Mouse (Mus musculus) kidney, adult 2 months (tissue): ENCODE measurements around the gene Txnrd2.

ENCODE experiments used
- CTCF ChIP-seq: fragments of 200-500 bp; conservative IDR thresholded peaks from 2 replicates; pipeline ENCODE4 v1.5.1; 2011; ENCODE audit warnings: low read depth, mild to moderate bottlenecking, control low read depth, low read length, moderate library complexity, mixed read lengths; ENCODE audit not compliant: insufficient read depth, insufficient read length
- POLR2A ChIP-seq: fragments of 200-500 bp; IDR thresholded peaks from one replicate; pipeline ENCODE4 v1.6.1; 2011; ENCODE audit warnings: low read depth, low read length, control low read depth

DNA sequence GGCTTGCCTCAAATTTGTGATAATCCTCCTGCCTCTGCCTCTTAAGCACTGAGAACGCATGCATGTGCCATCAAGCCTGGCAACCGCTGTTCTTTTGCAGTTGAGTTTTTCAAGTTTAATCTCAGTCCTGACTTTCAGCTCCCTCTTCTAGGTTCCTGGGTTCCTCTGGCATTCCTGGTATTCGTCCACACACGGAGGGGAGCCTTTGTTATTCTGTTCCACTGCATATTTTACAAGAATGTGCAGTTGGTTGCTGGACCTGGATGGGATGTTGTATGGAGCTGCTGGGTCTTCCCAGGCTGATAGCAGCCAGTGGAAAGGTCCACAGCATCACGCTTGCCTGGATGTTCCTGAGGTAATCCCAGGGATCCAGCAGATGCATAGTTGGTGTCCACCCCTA, 40.8 kb upstream of the Txnrd2 start:
- TF ChIP-seq CTCF (no peak), POLR2A (no peak)
